Mouse (Mus musculus): ENCODE measurements around the gene Pax9.

DNA sequence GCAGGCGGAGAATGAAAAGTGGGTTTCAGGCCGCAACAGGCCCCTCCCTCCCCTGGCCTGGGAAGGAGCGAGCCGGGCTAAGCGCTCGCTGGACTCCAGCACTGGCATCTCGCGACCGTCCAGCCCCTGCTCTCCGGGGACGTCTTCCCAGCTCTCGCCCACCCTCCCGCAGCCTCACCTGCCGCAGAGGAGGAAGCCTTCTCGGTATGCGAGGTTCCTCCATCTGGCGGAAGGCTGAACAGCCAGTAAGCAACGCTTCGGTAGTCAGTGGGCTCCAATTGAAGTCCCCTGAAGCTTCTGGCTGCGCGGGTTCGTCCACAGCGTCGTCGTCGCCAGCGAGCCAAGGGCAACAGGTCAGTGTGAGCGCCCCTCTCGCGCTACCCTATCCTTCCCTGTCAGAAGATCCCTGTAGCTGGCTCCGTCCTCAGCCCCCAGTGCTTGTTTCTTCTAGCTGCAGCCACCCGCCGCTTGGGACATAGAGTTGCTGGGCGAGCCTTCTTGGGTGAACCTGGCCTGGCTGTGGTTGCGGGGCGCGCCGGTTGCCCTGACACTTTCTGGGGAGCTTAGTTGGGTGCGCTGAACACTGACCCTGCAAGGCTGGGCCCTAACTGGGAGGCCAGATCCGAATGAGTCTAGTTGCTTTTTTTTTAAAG is at the start of gene Pax9:
- TF ChIP-seq CTCF (IDR thresholded peaks at IDR 0.05; ENCODE audit: extremely low read depth, insufficient read depth, insufficient read length, insufficient replicate concordance): no peak
- TF ChIP-seq POLR2A (IDR thresholded peaks at IDR 0.05; ENCODE audit: low read depth, low read length): no peak

Measured in spleen, adult 2 months (tissue).